Mouse (Mus musculus): ENCODE measurements around the gene Fam166a.

- no peak for TF ChIP-seq POLR2A (IDR thresholded peaks at IDR 0.05; ENCODE audit: borderline replicate concordance, extremely low read depth, insufficient read depth, insufficient read length, poor library complexity, severe bottlenecking)
- TF ChIP-seq CTCF (IDR thresholded peaks at IDR 0.05; ENCODE audit: borderline replicate concordance, extremely low read depth, insufficient read depth, insufficient read length): no peak
Observed at GRCm38 (mm10) chr2:25178285-25178972, 40.1 kb upstream of the Fam166a start.

Data from brain, embryonic 14.5 days (tissue).